Mouse (Mus musculus) forebrain, postnatal 0 days (tissue): ENCODE measurements around the gene Gabarapl2. TPM values are rescaled to one million over a fixed set of nuclear protein-coding genes. Genes with fewer than 3 reads are reported as not detected.
"Not testable (repeated sequence)": the region's sequence is repeated elsewhere in the genome, so short reads cannot be mapped to it uniquely, and the experiment has no call there.

ENCODE experiments used
- ATAC-seq: fragments of 200-750 bp; cut with Nextera tagmentation; 2 replicates; pipeline ENCODE4 v1.8.0; 2017; ENCODE audit warnings: mild to moderate bottlenecking, moderate library complexity
- DNase-seq: peaks from one replicate; pipeline ENCODE4 v3.0.0-alpha.2; 2015
- H3K27ac ChIP-seq: fragments of 300-500 bp; sonication (generic); 2 replicates; pipeline ENCODE4 v1.5.1; 2014; ENCODE audit warnings: low read depth, mild to moderate bottlenecking, antibody characterized with exemption, low read length, moderate library complexity, mixed read lengths
- H3K27me3 ChIP-seq: fragments of 300-500 bp; sonication (generic); 2 replicates; pipeline ENCODE4 v1.6.1; 2014; ENCODE audit warnings: mild to moderate bottlenecking, low read length, mixed read lengths; ENCODE audit not compliant: insufficient read depth
- H3K36me3 ChIP-seq: fragments of 300-500 bp; sonication (generic); 2 replicates; pipeline ENCODE4 v1.6.1; 2014; ENCODE audit warnings: mild to moderate bottlenecking, moderate library complexity; ENCODE audit not compliant: insufficient read depth
- H3K4me1 ChIP-seq: fragments of 300-500 bp; sonication (generic); 2 replicates; pipeline ENCODE4 v1.6.1; 2014; ENCODE audit warnings: antibody characterized with exemption; ENCODE audit not compliant: insufficient read depth
- H3K4me2 ChIP-seq: fragments of 300-500 bp; sonication (generic); 2 replicates; pipeline ENCODE4 v1.6.1; 2014; ENCODE audit warnings: low read depth, mild to moderate bottlenecking, moderate library complexity
- H3K4me3 ChIP-seq: fragments of 300-500 bp; sonication (generic); 2 replicates; pipeline ENCODE4 v1.5.1; 2014; ENCODE audit warnings: low read depth, low read length, mixed read lengths
- H3K9ac ChIP-seq: fragments of 300-500 bp; sonication (generic); 2 replicates; pipeline ENCODE4 v1.6.1; 2014; ENCODE audit warnings: mild to moderate bottlenecking
- H3K9me3 ChIP-seq: fragments of 300-500 bp; sonication (generic); 2 replicates; pipeline ENCODE4 v1.6.1; 2016; ENCODE audit warnings: low read length
- CTCF ChIP-seq: sonication (generic); IDR thresholded peaks from 2 replicates; pipeline ENCODE4 v1.5.1; 2016; ENCODE audit warnings: antibody characterized with exemption, control low read depth, low read depth
- WGBS: fragments of 180-500 bp; shearing (Covaris S2); extraction: QIAGEN DNeasy Blood & Tissue Kit; methylation state at CpG from one replicate; pipeline ENCODE4 v1.1.7; 2014; 5-methylcytosine and 5-hydroxymethylcytosine counted together
- polyA plus RNA-seq: library from polyadenylated mRNA; unstranded; fragments of >200 nt; fragmentation: Nextera tagmentation; extraction: Ambion mirVana; gene quantifications from 2 replicates; pipeline ENCODE4 v1.2.1, GENCODE M21; 2015
- total RNA-seq: library from RNA; depleted of rRNA; stranded (reverse); fragments of >200 nt; gene quantifications from 2 replicates; pipeline ENCODE4 v1.2.3, GENCODE M21; 2014

The Gabarapl2 gene
- total and polyA plus RNA-seq, 2 experiments from 2014 or later, result 155 to 489 TPM

DNA sequence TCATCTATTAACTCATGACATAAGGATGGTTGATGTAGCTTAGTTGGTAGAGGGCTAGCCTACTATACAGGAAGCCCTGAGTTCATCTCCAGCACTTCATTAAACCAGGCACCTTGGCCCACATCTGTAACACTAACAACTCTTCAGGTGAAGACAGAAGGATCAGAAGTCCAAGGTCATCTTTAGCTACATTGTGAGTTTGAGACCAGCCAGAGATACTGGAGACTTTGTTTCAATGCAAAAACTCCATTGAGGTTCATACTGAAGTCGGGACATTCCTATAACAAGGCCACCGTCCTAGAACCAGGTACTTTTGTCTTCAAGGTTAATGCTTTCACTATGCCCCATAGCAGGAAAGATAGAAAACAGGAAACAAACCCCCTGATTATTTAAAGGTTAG lies 6.3 kb upstream of the Gabarapl2 start:
- no peak overlapping the region; the same call in 1 of the 2 replicates for H3K4me2 ChIP-seq
- H3K36me3 ChIP-seq, result no peaks in the 10 kb centered on the region
- H3K4me3 ChIP-seq, result no peak overlapping the region
- H3K9me3 ChIP-seq, result no peaks in the 10 kb centered on the region
- 86% methylated on average over 2 of the region's 2 CpGs for WGBS
- no peak for TF ChIP-seq CTCF
- ATAC-seq (no peak), DNase-seq (no peak)
- no peak overlapping the region for H3K27ac ChIP-seq
- H3K27me3 ChIP-seq, result no peaks in the 10 kb centered on the region
- H3K9ac ChIP-seq, result no peak overlapping the region
- H3K4me1 ChIP-seq, result peaks cover 13% of the 10 kb centered on the region; the same call in 1 of the 2 replicates

DNA sequence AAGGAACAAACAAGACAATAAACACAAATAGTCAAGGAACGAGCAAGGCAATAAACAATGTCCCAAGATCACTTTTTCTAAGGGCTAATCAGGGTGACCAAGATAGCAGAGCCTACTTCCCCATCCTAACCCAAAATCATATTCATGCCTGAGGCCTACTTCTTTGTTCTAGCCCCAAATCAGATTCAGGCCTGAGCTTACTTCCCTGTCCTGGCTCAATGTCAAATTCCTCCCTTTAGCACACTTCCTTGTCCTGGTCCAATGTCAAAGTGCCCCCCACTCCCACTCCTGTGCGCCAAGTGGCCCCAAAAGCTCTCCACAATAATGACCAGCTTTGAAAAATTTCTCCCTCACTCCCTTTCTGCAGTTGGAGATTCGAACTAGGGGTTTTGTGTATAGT lies 3.3 kb upstream of the Gabarapl2 start:
- Histone ChIP-seq H3K4me1 (peaks cover 20% of the 10 kb centered on the region; the same call in 1 of the 2 replicates), H3K27me3 (no peaks in the 10 kb centered on the region), H3K4me2 (no peak overlapping the region), H3K9ac (no peak overlapping the region), H3K36me3 (peaks cover 2% of the 10 kb centered on the region; the same call in 1 of the 2 replicates), H3K4me3 (no peak overlapping the region), H3K27ac (no peak overlapping the region), H3K9me3 (no peaks in the 10 kb centered on the region)
- no peak for ATAC-seq
- TF ChIP-seq CTCF, result no peak
- WGBS, result 74% methylated on average over 3 of the region's 3 CpGs
- no peak for DNase-seq

DNA sequence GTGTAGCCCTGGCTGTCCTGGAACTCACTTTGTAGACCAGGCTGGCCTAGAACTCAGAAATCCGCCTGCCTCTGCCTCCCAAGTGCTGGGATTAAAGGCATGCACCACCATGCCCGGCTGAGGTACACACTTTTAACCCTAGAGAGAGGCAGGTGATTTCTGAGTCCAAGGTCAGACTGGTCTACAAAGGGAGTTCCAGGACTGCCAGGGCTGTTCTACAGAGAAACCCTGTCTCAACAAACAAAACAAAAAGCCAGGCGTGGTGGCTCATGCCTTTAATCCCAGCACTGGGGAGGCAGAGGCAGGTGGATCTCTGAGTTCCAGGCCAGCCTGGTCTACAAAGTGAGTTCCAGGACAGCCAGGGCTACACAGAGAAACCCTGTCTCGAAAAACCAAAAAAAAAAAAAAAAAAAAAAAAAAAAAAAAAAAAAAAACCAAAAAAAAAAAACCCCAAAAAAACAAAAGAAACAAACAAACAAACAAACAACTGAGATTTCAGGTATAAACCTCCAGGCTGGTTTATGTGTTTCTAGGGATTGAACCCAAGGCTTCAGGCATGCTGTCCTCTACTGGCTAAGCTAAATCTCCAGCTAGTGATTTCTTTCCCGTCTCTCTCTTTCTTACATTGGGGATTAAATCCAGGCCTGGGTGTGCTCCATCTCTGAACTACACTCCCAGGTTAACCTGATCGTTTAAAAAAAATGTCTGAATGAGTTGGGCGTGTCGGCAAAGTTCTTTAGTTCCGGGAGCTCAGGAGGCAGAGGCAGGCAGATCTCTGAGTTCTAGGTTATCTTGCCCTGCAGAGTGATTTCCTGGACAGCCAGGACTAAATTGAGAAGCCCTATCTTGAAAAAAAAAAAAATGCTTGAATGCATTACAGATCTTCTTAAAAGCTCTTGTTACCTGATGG lies 2.2 kb upstream of the Gabarapl2 start:
- not testable (repeated sequence) for H3K36me3 ChIP-seq, H3K4me3 ChIP-seq, H3K4me2 ChIP-seq, H3K27ac ChIP-seq, H3K27me3 ChIP-seq, ATAC-seq, DNase-seq, H3K9me3 ChIP-seq, H3K9ac ChIP-seq
- 0 out of 2 replicates have a peak, but pooled peaks cover 12% of the 10 kb centered on the region for H3K4me1 ChIP-seq
- WGBS, result 88% methylated on average over 8 of the region's 9 CpGs

GRCm38 (mm10) chr8:111939516-111940142 lies 874 bp upstream of the Gabarapl2 start:
- peaks cover 19% of the 10 kb centered on the region for H3K36me3 ChIP-seq
- H3K4me3 ChIP-seq, result peak overlapping the region; percentile 100
- TF ChIP-seq CTCF, result no peak
- peak overlapping the region; percentile 84 for H3K9ac ChIP-seq
- H3K4me2 ChIP-seq, result peak overlapping the region; percentile 94
- 12% methylated on average over 10 of the region's 10 CpGs for WGBS
- H3K27me3 ChIP-seq, result no peaks in the 10 kb centered on the region
- H3K4me1 ChIP-seq, result 0 out of 2 replicates have a peak, but pooled peaks cover 12% of the 10 kb centered on the region
- H3K27ac ChIP-seq, result no peak overlapping the region
- no peaks in the 10 kb centered on the region for H3K9me3 ChIP-seq
- no peak for ATAC-seq
- no peak for DNase-seq

GRCm38 (mm10) chr8:111941101-111941454 lies 575 bp downstream of the Gabarapl2 start:
- Histone ChIP-seq H3K4me3 (peak overlapping the region; percentile 100), H3K9ac (peak overlapping the region; percentile 84), H3K27me3 (no peaks in the 10 kb centered on the region), H3K27ac (peak overlapping the region; percentile 74), H3K4me2 (peak overlapping the region; percentile 94), H3K4me1 (0 out of 2 replicates have a peak, but pooled peaks cover 12% of the 10 kb centered on the region), H3K9me3 (no peaks in the 10 kb centered on the region), H3K36me3 (peaks cover 31% of the 10 kb centered on the region)
- ATAC-seq, result peak; percentile 21; the same call in 1 of the 2 replicates
- TF ChIP-seq CTCF, result no peak
- no peak for DNase-seq
- WGBS, result 2% methylated on average over 22 of the region's 23 CpGs

DNA sequence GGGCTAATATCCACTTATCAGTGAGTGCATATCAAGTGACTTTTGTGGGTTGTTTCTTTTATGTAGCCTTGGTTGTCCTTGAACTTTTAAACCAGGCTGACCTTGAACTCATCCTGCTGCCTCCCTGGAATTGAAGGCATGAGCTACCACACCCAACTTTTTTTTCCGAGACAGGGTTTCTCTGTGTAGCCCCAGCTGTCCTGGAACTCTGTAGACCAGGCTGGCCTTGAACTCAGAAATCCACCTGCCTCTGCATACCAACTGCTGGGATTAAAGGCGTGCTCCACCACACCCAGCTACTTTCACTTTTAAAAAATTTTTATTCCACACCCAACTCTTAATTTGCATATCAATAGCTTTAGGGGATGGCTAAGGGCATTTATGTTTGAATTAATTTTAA lies 3.0 kb downstream of the Gabarapl2 start:
- no peak overlapping the region for H3K4me2 ChIP-seq
- ATAC-seq (no peak), DNase-seq (no peak)
- H3K4me3 ChIP-seq, result no peak overlapping the region
- H3K9me3 ChIP-seq, result no peaks in the 10 kb centered on the region
- H3K27me3 ChIP-seq, result no peaks in the 10 kb centered on the region
- 83% methylated on average over 2 of the region's 2 CpGs for WGBS
- TF ChIP-seq CTCF, result no peak
- peaks cover 52% of the 10 kb centered on the region for H3K36me3 ChIP-seq
- H3K9ac ChIP-seq, result no peak overlapping the region
- no peak overlapping the region for H3K27ac ChIP-seq
- H3K4me1 ChIP-seq, result 0 out of 2 replicates have a peak, but pooled peaks cover 12% of the 10 kb centered on the region

DNA sequence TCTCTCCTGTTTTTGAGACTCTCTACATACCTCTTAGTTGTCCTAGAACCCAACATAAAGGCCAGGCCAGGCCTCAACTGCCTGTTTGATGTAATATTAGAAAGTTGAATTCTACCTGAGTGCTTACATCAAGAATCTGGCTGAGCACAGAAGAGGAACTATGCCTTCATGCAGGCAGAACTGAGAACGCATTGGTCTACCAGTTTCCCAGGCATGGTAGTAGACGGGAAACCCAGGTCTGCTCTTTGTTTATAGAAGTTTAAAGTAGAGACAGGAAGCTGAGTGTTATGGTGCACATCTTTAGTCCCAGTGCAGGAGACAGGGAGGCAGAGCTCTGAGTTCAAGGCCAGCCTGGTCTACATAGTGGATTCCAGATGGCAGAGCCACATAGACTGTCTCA lies 6.6 kb downstream of the Gabarapl2 start:
- 0 out of 2 replicates have a peak, but pooled peaks cover under 1% of the 10 kb centered on the region for H3K4me1 ChIP-seq
- TF ChIP-seq CTCF, result no peak
- H3K4me2 ChIP-seq, result no peak overlapping the region
- no peaks in the 10 kb centered on the region for H3K27me3 ChIP-seq
- no peaks in the 10 kb centered on the region for H3K9me3 ChIP-seq
- ATAC-seq (no peak), DNase-seq (no peak)
- H3K27ac ChIP-seq, result no peak overlapping the region
- peaks cover 68% of the 10 kb centered on the region for H3K36me3 ChIP-seq
- WGBS, result 94% methylated on average over 2 of the region's 2 CpGs
- H3K9ac ChIP-seq, result no peak overlapping the region
- H3K4me3 ChIP-seq, result no peak overlapping the region
